Mouse (Mus musculus) forebrain, embryonic 15.5 days (tissue): ENCODE measurements around the gene Rab33b. TPM values are rescaled to one million over a fixed set of nuclear protein-coding genes. Genes with fewer than 3 reads are reported as not detected.

ENCODE experiments used
- ATAC-seq: fragments of 200-750 bp; cut with Nextera tagmentation; replicated peaks from 2 replicates; pipeline ENCODE4 v1.8.0; 2017; ENCODE audit warnings: mild to moderate bottlenecking, moderate TSS enrichment, moderate library complexity
- H3K27ac ChIP-seq: fragments of 300-500 bp; sonication (generic); replicated peaks from 2 replicates; pipeline ENCODE4 v1.5.1; 2015; ENCODE audit warnings: mild to moderate bottlenecking, inconsistent platforms
- H3K27me3 ChIP-seq: fragments of 300-500 bp; sonication (generic); 2 replicates; pipeline ENCODE4 v1.6.1; 2015; ENCODE audit warnings: inconsistent platforms
- H3K36me3 ChIP-seq: fragments of 300-500 bp; sonication (generic); 2 replicates; pipeline ENCODE4 v1.6.1; 2015; ENCODE audit warnings: mild to moderate bottlenecking, inconsistent platforms
- H3K4me1 ChIP-seq: fragments of 300-500 bp; sonication (generic); 2 replicates; pipeline ENCODE4 v1.6.1; 2015; ENCODE audit warnings: inconsistent platforms
- H3K4me2 ChIP-seq: fragments of 300-500 bp; sonication (generic); replicated peaks from 2 replicates; pipeline ENCODE4 v1.6.1; 2015; ENCODE audit warnings: mild to moderate bottlenecking, inconsistent platforms
- H3K4me3 ChIP-seq: fragments of 300-500 bp; sonication (generic); 2 replicates; pipeline ENCODE4 v1.5.1; 2015; ENCODE audit warnings: mild to moderate bottlenecking, inconsistent platforms
- H3K9ac ChIP-seq: fragments of 300-500 bp; sonication (generic); replicated peaks from 2 replicates; pipeline ENCODE4 v1.6.1; 2015; ENCODE audit warnings: mild to moderate bottlenecking, inconsistent platforms
- H3K9me3 ChIP-seq: fragments of 300-500 bp; sonication (generic); 2 replicates; pipeline ENCODE4 v1.6.1; 2016; ENCODE audit warnings: inconsistent platforms
- WGBS: fragments of 180-500 bp; shearing (Covaris S2); methylation state at CpG from one replicate; pipeline ENCODE4 v1.1.7; 2015; ENCODE audit warnings: mixed read lengths; 5-methylcytosine and 5-hydroxymethylcytosine counted together
- polyA plus RNA-seq: library from polyadenylated mRNA; unstranded; fragments of >200 nt; fragmentation: Nextera tagmentation; extraction: Ambion mirVana; gene quantifications from 2 replicates; pipeline ENCODE4 v1.2.1, GENCODE M21; 2015

Gene Rab33b
- polyA plus RNA-seq, 1 experiment from 2014 or later: 27.8 TPM

GRCm38 (mm10) chr3:51490088-51490753 is 6.5 kb downstream of the Rab33b start:
- Histone ChIP-seq H3K4me1 (peaks cover 14% of the 10 kb centered on the region), H3K36me3 (peaks cover 11% of the 10 kb centered on the region), H3K27me3 (no peaks in the 10 kb centered on the region), H3K9me3 (no peaks in the 10 kb centered on the region), H3K9ac (no peak overlapping the region), H3K27ac (no peak overlapping the region), H3K4me3 (no peak overlapping the region), H3K4me2 (no peak overlapping the region)
- ATAC-seq: no peak
- WGBS: 51% methylated on average over 7 of the region's 7 CpGs

DNA sequence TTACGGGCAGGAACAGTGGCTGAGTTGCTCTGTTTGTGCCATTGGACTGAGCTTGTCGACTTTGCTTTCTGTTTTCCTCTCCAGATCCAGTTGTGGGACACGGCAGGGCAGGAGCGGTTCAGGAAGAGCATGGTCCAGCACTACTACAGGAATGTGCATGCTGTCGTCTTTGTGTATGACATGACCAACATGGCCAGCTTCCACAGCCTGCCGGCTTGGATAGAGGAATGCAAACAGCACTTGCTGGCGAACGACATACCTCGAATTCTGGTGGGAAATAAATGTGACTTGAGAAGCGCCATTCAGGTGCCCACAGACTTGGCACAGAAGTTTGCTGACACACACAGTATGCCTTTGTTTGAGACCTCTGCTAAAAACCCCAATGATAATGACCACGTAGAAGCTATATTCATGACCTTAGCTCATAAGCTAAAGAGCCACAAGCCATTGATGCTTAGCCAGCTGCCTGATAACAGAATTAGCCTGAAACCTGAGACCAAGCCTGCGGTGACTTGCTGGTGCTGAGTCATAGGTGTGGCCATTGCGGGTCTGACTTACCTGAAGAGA is 9.6 kb downstream of the Rab33b start:
- 91% methylated on average over 13 of the region's 13 CpGs for WGBS
- H3K9ac ChIP-seq: no peak overlapping the region
- H3K4me1 ChIP-seq: peaks cover 6% of the 10 kb centered on the region; the same call in 1 of the 2 replicates
- H3K4me2 ChIP-seq: no peak overlapping the region
- no peak overlapping the region for H3K27ac ChIP-seq
- H3K36me3 ChIP-seq: peaks cover 11% of the 10 kb centered on the region
- no peak overlapping the region for H3K4me3 ChIP-seq
- no peak for ATAC-seq
- no peaks in the 10 kb centered on the region for H3K9me3 ChIP-seq
- no peaks in the 10 kb centered on the region for H3K27me3 ChIP-seq

DNA sequence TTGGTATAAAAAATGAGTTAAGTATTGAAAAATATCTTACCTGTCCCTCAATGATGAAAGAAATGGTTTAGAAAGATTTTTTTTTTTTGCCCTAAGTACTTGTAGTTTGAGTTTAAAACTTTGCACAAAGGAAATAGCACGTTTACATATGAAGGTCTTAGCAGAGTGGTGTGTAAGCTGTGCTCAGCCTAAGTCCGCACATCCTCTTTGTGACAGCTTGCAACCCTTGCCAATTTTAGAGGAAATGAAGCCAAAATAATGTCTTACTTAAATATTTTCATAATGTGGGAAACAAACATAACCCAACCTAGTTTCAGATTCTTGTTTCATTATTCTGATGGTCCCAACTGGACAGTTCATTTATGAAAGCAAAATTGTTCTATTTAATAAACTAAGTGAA is 10.7 kb downstream of the Rab33b start:
- ATAC-seq: no peak
- Histone ChIP-seq H3K27me3 (no peaks in the 10 kb centered on the region), H3K27ac (no peak overlapping the region), H3K4me2 (no peak overlapping the region), H3K4me1 (peaks cover 6% of the 10 kb centered on the region; the same call in 1 of the 2 replicates), H3K36me3 (peaks cover 11% of the 10 kb centered on the region), H3K4me3 (no peak overlapping the region), H3K9ac (no peak overlapping the region), H3K9me3 (no peaks in the 10 kb centered on the region)
- WGBS: 79% methylated on average over 2 of the region's 2 CpGs

DNA sequence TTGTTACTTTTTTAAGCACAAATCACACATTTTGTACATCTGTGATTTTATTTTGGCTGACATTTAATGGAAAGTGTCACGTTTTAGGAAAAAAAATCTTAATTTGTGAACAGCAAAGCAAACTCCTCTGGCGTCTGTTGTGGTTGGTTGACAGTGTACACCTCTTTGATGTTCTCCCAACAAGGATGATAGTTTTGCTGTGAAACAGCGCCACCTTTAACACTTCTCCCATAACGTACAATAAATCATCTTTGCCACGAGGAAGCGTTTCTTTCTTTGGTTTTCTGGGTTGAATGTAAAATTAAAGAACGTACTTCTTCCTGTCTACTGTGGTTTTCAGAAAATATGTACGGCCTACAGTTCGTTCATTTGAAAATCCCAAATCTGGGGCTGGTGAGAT is 11.9 kb downstream of the Rab33b start:
- H3K27ac ChIP-seq: no peak overlapping the region
- H3K9ac ChIP-seq: no peak overlapping the region
- H3K9me3 ChIP-seq: no peaks in the 10 kb centered on the region
- 93% methylated on average over 9 of the region's 9 CpGs for WGBS
- H3K4me3 ChIP-seq: no peak overlapping the region
- no peak for ATAC-seq
- H3K4me1 ChIP-seq: no peaks in the 10 kb centered on the region
- no peaks in the 10 kb centered on the region for H3K27me3 ChIP-seq
- no peak overlapping the region for H3K4me2 ChIP-seq
- peaks cover 11% of the 10 kb centered on the region for H3K36me3 ChIP-seq

- H3K27me3 ChIP-seq: no peaks in the 10 kb centered on the region
- H3K4me3 ChIP-seq: no peak overlapping the region
- no peak overlapping the region for H3K9ac ChIP-seq
- ATAC-seq: no peak
- H3K4me2 ChIP-seq: no peak overlapping the region
- WGBS: 100% methylated on average over 1 of the region's 1 CpGs
- H3K9me3 ChIP-seq: no peaks in the 10 kb centered on the region
- no peak overlapping the region for H3K27ac ChIP-seq
- no peaks in the 10 kb centered on the region for H3K4me1 ChIP-seq
- peaks cover 11% of the 10 kb centered on the region for H3K36me3 ChIP-seq
These were observed 14.3 kb downstream of the Rab33b start for GRCm38 (mm10) chr3:51497978-51498377.

DNA sequence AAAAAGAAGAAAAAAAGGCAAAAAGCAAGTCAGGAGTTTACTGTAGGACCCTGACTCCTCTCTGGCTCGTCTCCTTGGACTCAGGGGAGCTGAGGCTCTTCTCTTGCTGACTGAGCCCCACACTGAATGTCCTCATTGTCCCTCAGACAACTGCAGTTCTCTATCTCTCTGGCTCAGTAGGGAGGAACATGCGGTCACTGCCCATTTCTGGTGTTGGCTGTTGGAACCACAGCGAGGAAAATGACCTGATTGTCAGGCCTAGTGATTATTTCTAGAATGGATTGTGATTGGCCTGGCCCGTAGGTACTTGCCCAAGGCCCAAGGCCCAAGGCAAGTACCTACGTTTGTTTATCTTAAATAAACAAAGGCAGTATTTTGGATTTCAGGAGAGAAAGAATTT is 14.9 kb downstream of the Rab33b start:
- H3K4me3 ChIP-seq: no peak overlapping the region
- WGBS: 86% methylated on average over 5 of the region's 5 CpGs
- no peaks in the 10 kb centered on the region for H3K27me3 ChIP-seq
- no peak overlapping the region for H3K4me2 ChIP-seq
- no peaks in the 10 kb centered on the region for H3K4me1 ChIP-seq
- H3K36me3 ChIP-seq: peaks cover 8% of the 10 kb centered on the region
- H3K9ac ChIP-seq: no peak overlapping the region
- no peak for ATAC-seq
- no peaks in the 10 kb centered on the region for H3K9me3 ChIP-seq
- H3K27ac ChIP-seq: no peak overlapping the region

DNA sequence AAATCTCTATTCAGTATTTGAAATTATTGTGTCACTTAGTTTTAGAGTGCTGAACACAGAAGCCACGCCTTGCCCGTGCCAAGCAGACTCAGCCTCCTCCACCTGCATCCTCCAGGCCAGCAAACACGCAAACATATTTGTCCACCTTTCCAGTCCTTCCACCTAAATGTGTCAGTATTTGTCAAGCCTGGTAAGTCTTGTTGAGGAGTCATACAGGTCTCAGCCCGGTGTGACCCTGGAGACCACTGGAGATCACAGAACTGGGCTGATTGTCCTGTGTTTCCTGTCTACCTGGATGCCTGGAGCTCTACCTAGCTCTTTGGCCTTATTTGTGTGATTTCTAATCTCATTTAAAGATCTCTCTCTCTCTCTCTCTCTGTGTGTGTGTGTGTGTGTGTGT is 16.2 kb downstream of the Rab33b start:
- no peaks in the 10 kb centered on the region for H3K9me3 ChIP-seq
- H3K9ac ChIP-seq: no peak overlapping the region
- H3K4me2 ChIP-seq: no peak overlapping the region
- no peak overlapping the region for H3K27ac ChIP-seq
- H3K4me1 ChIP-seq: peaks cover 10% of the 10 kb centered on the region
- ATAC-seq: no peak
- H3K27me3 ChIP-seq: no peaks in the 10 kb centered on the region
- WGBS: 94% methylated on average over 4 of the region's 4 CpGs
- no peak overlapping the region for H3K4me3 ChIP-seq
- H3K36me3 ChIP-seq: peaks cover 3% of the 10 kb centered on the region; the same call in 1 of the 2 replicates

GRCm38 (mm10) chr3:51504385-51504952 is 20.7 kb downstream of the Rab33b start:
- Histone ChIP-seq H3K4me1 (peaks cover 10% of the 10 kb centered on the region), H3K4me3 (no peak overlapping the region), H3K9me3 (no peaks in the 10 kb centered on the region), H3K27me3 (no peaks in the 10 kb centered on the region), H3K4me2 (no peak overlapping the region), H3K27ac (no peak overlapping the region), H3K36me3 (no peaks in the 10 kb centered on the region), H3K9ac (no peak overlapping the region)
- WGBS: 29% methylated on average over 11 of the region's 11 CpGs
- ATAC-seq: no peak

- Histone ChIP-seq H3K36me3 (no peaks in the 10 kb centered on the region), H3K27ac (no peak overlapping the region)
- 75% methylated on average over 19 of the region's 19 CpGs for WGBS
These were observed 21.7 kb downstream of the Rab33b start for GRCm38 (mm10) chr3:51505465-51505864.

GRCm38 (mm10) chr3:51510903-51511302 is 27.2 kb downstream of the Rab33b start:
- H3K27ac ChIP-seq: no peak overlapping the region
- H3K36me3 ChIP-seq: no peaks in the 10 kb centered on the region
- H3K27me3 ChIP-seq: no peaks in the 10 kb centered on the region
- H3K9ac ChIP-seq: no peak overlapping the region
- H3K4me3 ChIP-seq: no peak overlapping the region
- H3K4me1 ChIP-seq: no peaks in the 10 kb centered on the region
- WGBS: 31% methylated on average over 8 of the region's 8 CpGs
- H3K4me2 ChIP-seq: no peak overlapping the region
- H3K9me3 ChIP-seq: no peaks in the 10 kb centered on the region
- 0 out of 2 replicates have a peak, but pooled peaks have one; percentile 16 for ATAC-seq

More at GRCm38 (mm10) chr3:51505465-51505864, 21.7 kb downstream of the Rab33b start:
- H3K4me1 ChIP-seq: peaks cover 10% of the 10 kb centered on the region
- H3K27me3 ChIP-seq: no peaks in the 10 kb centered on the region
- ATAC-seq: no peak
- H3K4me3 ChIP-seq: no peak overlapping the region
- no peak overlapping the region for H3K4me2 ChIP-seq
- no peaks in the 10 kb centered on the region for H3K9me3 ChIP-seq
- H3K9ac ChIP-seq: no peak overlapping the region

- no peaks in the 10 kb centered on the region for H3K4me1 ChIP-seq
- H3K27me3 ChIP-seq: no peaks in the 10 kb centered on the region
- no peak overlapping the region for H3K27ac ChIP-seq
- no peak overlapping the region for H3K4me2 ChIP-seq
- no peak overlapping the region for H3K9ac ChIP-seq
- no peak for ATAC-seq
- no peaks in the 10 kb centered on the region for H3K9me3 ChIP-seq
- 0 out of 2 replicates have a peak, but pooled peaks cover under 1% of the 10 kb centered on the region for H3K36me3 ChIP-seq
- H3K4me3 ChIP-seq: no peak overlapping the region
- WGBS: 95% methylated on average over 5 of the region's 5 CpGs
These were observed 28.3 kb downstream of the Rab33b start for GRCm38 (mm10) chr3:51511983-51512382.

DNA sequence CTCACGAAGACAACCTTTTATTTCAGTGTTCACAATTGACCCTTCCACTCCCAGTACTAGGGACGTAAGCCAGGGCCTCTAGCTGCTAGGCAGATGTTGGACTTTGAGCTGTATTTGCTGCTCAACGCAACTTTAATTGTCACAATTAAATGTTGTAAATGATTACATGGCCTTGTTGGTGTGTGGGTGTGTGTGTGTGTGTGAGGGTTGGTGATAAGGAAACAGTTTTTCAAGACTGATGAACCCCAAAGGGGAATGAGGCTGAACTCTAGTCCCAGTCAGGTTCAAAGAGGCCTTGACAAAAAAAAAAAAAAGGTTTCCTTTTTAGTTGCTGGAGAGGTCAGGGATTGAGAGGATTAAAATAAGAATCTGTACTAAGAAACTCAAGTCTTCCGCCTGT is 33.7 kb downstream of the Rab33b start:
- Histone ChIP-seq H3K9ac (no peak overlapping the region), H3K27ac (no peak overlapping the region), H3K4me2 (no peak overlapping the region), H3K4me1 (no peaks in the 10 kb centered on the region), H3K27me3 (no peaks in the 10 kb centered on the region), H3K4me3 (no peak overlapping the region), H3K36me3 (peaks cover 40% of the 10 kb centered on the region), H3K9me3 (no peaks in the 10 kb centered on the region)
- no peak for ATAC-seq
- WGBS: 74% methylated on average over 4 of the region's 4 CpGs
